Mouse (Mus musculus): Measurements from ENCODE around the gene Dusp5.

The Dusp5 gene

GRCm38 (mm10) chr19:53517370-53518096, 11.4 kb upstream of the Dusp5 start:
- no peak for DNase-seq (ENCODE audit: low spot score in 2 of 2)

- DNase-seq (ENCODE audit: low spot score in 2 of 2) = no peak
These were observed 9.4 kb upstream of the Dusp5 start for GRCm38 (mm10) chr19:53519549-53519948.

- DNase-seq (ENCODE audit: low spot score in 2 of 2) = no peak
These were observed 8.9 kb upstream of the Dusp5 start for GRCm38 (mm10) chr19:53519981-53520380.

- DNase-seq (ENCODE audit: low spot score in 2 of 2) = no peak
These were observed 7.6 kb upstream of the Dusp5 start for GRCm38 (mm10) chr19:53521137-53521795.

- no peak for DNase-seq (ENCODE audit: low spot score in 2 of 2)
These were observed 1.4 kb upstream of the Dusp5 start for GRCm38 (mm10) chr19:53527480-53527879.

GRCm38 (mm10) chr19:53528131-53528621, 733 bp upstream of the Dusp5 start:
- DNase-seq (ENCODE audit: low spot score in 2 of 2) = no peak

GRCm38 (mm10) chr19:53529455-53529704, 471 bp downstream of the Dusp5 start:
- no peak for DNase-seq (ENCODE audit: low spot score in 2 of 2)

- DNase-seq (ENCODE audit: low spot score in 2 of 2) = no peak
These were observed 1.0 kb downstream of the Dusp5 start for GRCm38 (mm10) chr19:53529705-53530562.

- no peak for DNase-seq (ENCODE audit: low spot score in 2 of 2)
These were observed 2.5 kb downstream of the Dusp5 start for GRCm38 (mm10) chr19:53531416-53531815.

GRCm38 (mm10) chr19:53532021-53532420, 3.1 kb downstream of the Dusp5 start:
- DNase-seq (ENCODE audit: low spot score in 2 of 2) = no peak

- no peak for DNase-seq (ENCODE audit: low spot score in 2 of 2)
These were observed 3.8 kb downstream of the Dusp5 start for GRCm38 (mm10) chr19:53532676-53533075.

- DNase-seq (ENCODE audit: low spot score in 2 of 2) = no peak
These were observed 4.3 kb downstream of the Dusp5 start for GRCm38 (mm10) chr19:53533236-53533635.

GRCm38 (mm10) chr19:53533810-53534601, 5.1 kb downstream of the Dusp5 start:
- DNase-seq (ENCODE audit: low spot score in 2 of 2) = no peak

- DNase-seq (ENCODE audit: low spot score in 2 of 2) = no peak
These were observed 6.0 kb downstream of the Dusp5 start for GRCm38 (mm10) chr19:53534757-53535410.

- no peak for DNase-seq (ENCODE audit: low spot score in 2 of 2)
These were observed 6.5 kb downstream of the Dusp5 start for GRCm38 (mm10) chr19:53535421-53535820.

- DNase-seq (ENCODE audit: low spot score in 2 of 2) = no peak
These were observed 7.3 kb downstream of the Dusp5 start for GRCm38 (mm10) chr19:53536251-53536650.

- DNase-seq (ENCODE audit: low spot score in 2 of 2) = no peak
These were observed 8.1 kb downstream of the Dusp5 start for GRCm38 (mm10) chr19:53536731-53537666.

GRCm38 (mm10) chr19:53538024-53538423, 9.1 kb downstream of the Dusp5 start:
- DNase-seq (ENCODE audit: low spot score in 2 of 2) = no peak

- no peak for DNase-seq (ENCODE audit: low spot score in 2 of 2)
These were observed 9.9 kb downstream of the Dusp5 start for GRCm38 (mm10) chr19:53538796-53539195.

GRCm38 (mm10) chr19:53539296-53539695, 10.4 kb downstream of the Dusp5 start:
- DNase-seq (ENCODE audit: low spot score in 2 of 2) = no peak
